Mouse (Mus musculus) olfactory bulb, adult 2 months (tissue): Measurements from ENCODE around the gene Zfp454.

ENCODE experiments used
- CTCF ChIP-seq: fragments of 200-500 bp; IDR thresholded peaks from 2 replicates; pipeline ENCODE4 v1.5.1; 2012; ENCODE audit warnings: low read depth, mild to moderate bottlenecking, low read length, moderate library complexity; ENCODE audit not compliant: insufficient read depth
- POLR2A ChIP-seq: fragments of 200-500 bp; IDR thresholded peaks from 2 replicates; pipeline ENCODE4 v1.6.1; 2012; ENCODE audit warnings: mild to moderate bottlenecking, low read depth, low read length, moderate library complexity; ENCODE audit not compliant: insufficient read depth

- TF ChIP-seq CTCF (no peak), POLR2A (no peak)
Measured at GRCm38 (mm10) chr11:50878641-50879040, 8.8 kb downstream of the Zfp454 start.
